Mouse (Mus musculus): ENCODE measurements around the gene Cdk18.

The Cdk18 gene

GRCm38 (mm10) chr1:132111411-132111810, 28.1 kb downstream of the Cdk18 start:
- DNase-seq, result no peak

- no peak for DNase-seq
Observed at GRCm38 (mm10) chr1:132109368-132109767, 30.1 kb downstream of the Cdk18 start.

GRCm38 (mm10) chr1:132104353-132104752, 35.1 kb downstream of the Cdk18 start:
- no peak for DNase-seq

GRCm38 (mm10) chr1:132101953-132102697, 37.4 kb downstream of the Cdk18 start:
- DNase-seq, result no peak

GRCm38 (mm10) chr1:132099775-132100174, 39.7 kb downstream of the Cdk18 start:
- no peak for DNase-seq

- no peak for DNase-seq
Observed at GRCm38 (mm10) chr1:132099016-132099415, 40.5 kb downstream of the Cdk18 start.

GRCm38 (mm10) chr1:132098076-132098475, 41.4 kb downstream of the Cdk18 start:
- DNase-seq, result no peak

- peak; percentile 91 for DNase-seq
Observed at GRCm38 (mm10) chr1:132095356-132096004, 44.0 kb downstream of the Cdk18 start.

GRCm38 (mm10) chr1:132093269-132093668, 46.2 kb downstream of the Cdk18 start:
- no peak for DNase-seq

- DNase-seq, result no peak
Observed at GRCm38 (mm10) chr1:132090266-132090665, 49.2 kb downstream of the Cdk18 start.

GRCm38 (mm10) chr1:132089767-132090166, 49.7 kb downstream of the Cdk18 start:
- no peak for DNase-seq

- peak; percentile 71 for DNase-seq
Observed at GRCm38 (mm10) chr1:132088181-132088671, 51.3 kb downstream of the Cdk18 start.

GRCm38 (mm10) chr1:132085181-132086049, 54.1 kb downstream of the Cdk18 start:
- DNase-seq, result no peak

- no peak for DNase-seq
Observed at GRCm38 (mm10) chr1:132078413-132078812, 61.1 kb downstream of the Cdk18 start.

- no peak for DNase-seq
Observed at GRCm38 (mm10) chr1:132075576-132075975, 63.9 kb downstream of the Cdk18 start.

- no peak for DNase-seq
Observed at GRCm38 (mm10) chr1:132070659-132071058, 68.8 kb downstream of the Cdk18 start.

GRCm38 (mm10) chr1:132069436-132069835, 70.0 kb downstream of the Cdk18 start:
- DNase-seq, result no peak

- DNase-seq, result peak; percentile 71
Observed at GRCm38 (mm10) chr1:132067261-132068255, 71.9 kb downstream of the Cdk18 start, which contains the start of gene Mfsd4a. Gene Mfsd4a (minus strand): TSS chr1:132068062.

- DNase-seq, result no peak
Observed at GRCm38 (mm10) chr1:132065475-132066172, 73.9 kb downstream of the Cdk18 start.

GRCm38 (mm10) chr1:132065001-132065400, 74.5 kb downstream of the Cdk18 start:
- no peak for DNase-seq

GRCm38 (mm10) chr1:132063096-132063495, 76.4 kb downstream of the Cdk18 start:
- DNase-seq, result no peak

Data from cerebellum, adult 8-10 months (tissue).